Mouse (Mus musculus) cortical plate, adult 2 months (tissue): ENCODE measurements around the gene Ctnnbl1.

Experiments used
- CTCF ChIP-seq: fragments of 200-500 bp; IDR thresholded peaks from 2 replicates; pipeline ENCODE4 v1.5.1; 2011; ENCODE audit warnings: mild to moderate bottlenecking, control low read depth, low read length; ENCODE audit not compliant: insufficient read depth; ENCODE audit errors: extremely low read depth
- POLR2A ChIP-seq: fragments of 200-500 bp; IDR thresholded peaks from 2 replicates; pipeline ENCODE4 v1.6.1; 2011; ENCODE audit warnings: mild to moderate bottlenecking, low read length, control low read depth; ENCODE audit not compliant: insufficient read depth; ENCODE audit errors: extremely low read depth

DNA sequence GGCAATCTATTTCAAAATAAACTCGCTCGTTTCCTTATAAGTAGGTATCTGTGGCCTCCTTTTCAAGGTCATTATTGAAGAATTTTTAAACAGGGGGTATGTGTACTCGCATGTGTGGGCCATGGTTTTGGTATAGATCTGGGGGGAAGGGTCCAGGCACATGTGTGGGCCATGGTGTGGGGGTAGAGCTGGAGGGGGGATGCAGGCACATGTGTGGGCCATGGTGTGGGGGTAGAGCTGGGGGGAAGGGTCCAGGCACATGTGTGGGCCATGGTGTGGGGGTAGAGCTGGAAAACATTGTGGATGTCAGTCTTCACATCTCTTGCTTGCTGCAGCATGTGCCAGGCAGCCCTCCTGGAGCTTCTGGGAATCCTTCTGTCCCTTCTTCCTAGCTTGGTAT lies 129.9 kb downstream of the Ctnnbl1 start:
- TF ChIP-seq POLR2A, result no peak
- no peak for TF ChIP-seq CTCF
